In genomic region chr10:40191338-40191979, GRCm38 (mm10) we compare ENCODE assay signal across 7 mouse cellular contexts. TPM values are rescaled to one million over a fixed set of nuclear protein-coding genes. Genes with fewer than 3 reads are reported as not detected.
A peak's percentile ranks its signal among the peaks of the same experiment; 100 is the strongest.
DNase-seq lines count a peak whose midpoint lies in the region; ATAC-seq and TF ChIP-seq lines count a peak whose summit lies in the region.

No protein-coding gene starts in this region.

- no peak overlapping the region for H3K27ac ChIP-seq in lung, postnatal 0 days (ENCODE audit: low read length)
- H3K27ac ChIP-seq in embryonic facial prominence, embryonic 11.5 days (replicated peaks; ENCODE audit: low read depth, low read length) = no peak overlapping the region
- no peak overlapping the region for H3K27ac ChIP-seq in intestine, embryonic 15.5 days
- no peak overlapping the region for H3K27ac ChIP-seq in neural tube, embryonic 15.5 days (replicated peaks)
- no peak overlapping the region for H3K27ac ChIP-seq in midbrain, postnatal 0 days (ENCODE audit: low read depth, low read length)

- no peak for TF ChIP-seq POLR2A in lung, adult 2 months (IDR thresholded peaks at IDR 0.05; ENCODE audit: borderline replicate concordance, extremely low read depth, low read depth, low read length)

- 32% methylated on average over 22 of the region's 22 CpGs for WGBS in lung, postnatal 0 days
- WGBS in lung, adult 2 months = 29% methylated on average over 22 of the region's 22 CpGs
- 22% methylated on average over 22 of the region's 22 CpGs for WGBS in embryonic facial prominence, embryonic 11.5 days
- WGBS in intestine, embryonic 15.5 days = 24% methylated on average over 22 of the region's 22 CpGs
- WGBS in neural tube, embryonic 15.5 days = 55% methylated on average over 22 of the region's 22 CpGs
- 67% methylated on average over 22 of the region's 22 CpGs for WGBS in midbrain, postnatal 0 days

- TF ChIP-seq EP300 in lung, postnatal 0 days (IDR thresholded peaks at IDR 0.05) = no peak

- peak overlapping the region; percentile 0; the same call in 1 of the 2 replicates for H3K4me3 ChIP-seq in lung, postnatal 0 days (ENCODE audit: low read depth, low read length)
- no peak overlapping the region for H3K4me3 ChIP-seq in lung, adult 2 months (replicated peaks; ENCODE audit: extremely low read depth, low read depth, low read length)
- H3K4me3 ChIP-seq in embryonic facial prominence, embryonic 11.5 days (ENCODE audit: low read depth, low read length) = peak overlapping the region; percentile 26
- peak overlapping the region; percentile 4; the same call in 1 of the 2 replicates for H3K4me3 ChIP-seq in intestine, embryonic 15.5 days (replicated peaks)
- no peak overlapping the region for H3K4me3 ChIP-seq in neural tube, embryonic 15.5 days (replicated peaks)
- H3K4me3 ChIP-seq in midbrain, postnatal 0 days (ENCODE audit: low read depth, low read length) = no peak overlapping the region

- peak overlapping the region; percentile 42 for H3K4me2 ChIP-seq in lung, postnatal 0 days (replicated peaks; ENCODE audit: low read depth, low read length)
- peak overlapping the region; percentile 50 for H3K4me2 ChIP-seq in embryonic facial prominence, embryonic 11.5 days (ENCODE audit: low read depth, low read length)
- H3K4me2 ChIP-seq in intestine, embryonic 15.5 days (replicated peaks) = peak overlapping the region; percentile 55
- H3K4me2 ChIP-seq in neural tube, embryonic 15.5 days = peak overlapping the region; percentile 13
- H3K4me2 ChIP-seq in midbrain, postnatal 0 days (ENCODE audit: low read depth, low read length, poor library complexity, severe bottlenecking) = no peak overlapping the region

- H3K36me3 ChIP-seq in lung, postnatal 0 days (ENCODE audit: insufficient read depth, low read length) = no peaks in the 10 kb centered on the region
- H3K36me3 ChIP-seq in embryonic facial prominence, embryonic 11.5 days (replicated peaks; ENCODE audit: control insufficient read depth, insufficient read depth, low read depth, low read length) = no peaks in the 10 kb centered on the region
- no peaks in the 10 kb centered on the region for H3K36me3 ChIP-seq in intestine, embryonic 15.5 days
- H3K36me3 ChIP-seq in neural tube, embryonic 15.5 days = no peaks in the 10 kb centered on the region
- no peaks in the 10 kb centered on the region for H3K36me3 ChIP-seq in midbrain, postnatal 0 days (ENCODE audit: insufficient read depth, low read length)

- no peaks in the 10 kb centered on the region for H3K4me1 ChIP-seq in lung, postnatal 0 days (ENCODE audit: insufficient read depth, low read depth, low read length)
- H3K4me1 ChIP-seq in lung, adult 2 months (ENCODE audit: control insufficient read depth, insufficient read depth, low read length) = no peaks in the 10 kb centered on the region
- H3K4me1 ChIP-seq in embryonic facial prominence, embryonic 11.5 days (ENCODE audit: control insufficient read depth, insufficient read depth, low read length) = no peaks in the 10 kb centered on the region
- no peaks in the 10 kb centered on the region for H3K4me1 ChIP-seq in intestine, embryonic 15.5 days (replicated peaks)
- no peaks in the 10 kb centered on the region for H3K4me1 ChIP-seq in neural tube, embryonic 15.5 days
- H3K4me1 ChIP-seq in midbrain, postnatal 0 days (ENCODE audit: insufficient read depth, low read length) = no peaks in the 10 kb centered on the region

- no peak overlapping the region for H3K9ac ChIP-seq in lung, postnatal 0 days (replicated peaks; ENCODE audit: low read depth)
- peak overlapping the region; percentile 57 for H3K9ac ChIP-seq in embryonic facial prominence, embryonic 11.5 days (replicated peaks; ENCODE audit: low read length)
- peak overlapping the region; percentile 6; the same call in 1 of the 2 replicates for H3K9ac ChIP-seq in intestine, embryonic 15.5 days
- H3K9ac ChIP-seq in neural tube, embryonic 15.5 days (replicated peaks) = no peak overlapping the region
- no peak overlapping the region for H3K9ac ChIP-seq in midbrain, postnatal 0 days (replicated peaks; ENCODE audit: low read length, poor library complexity, severe bottlenecking)

- no peak for ATAC-seq in lung, postnatal 0 days
- ATAC-seq in embryonic facial prominence, embryonic 11.5 days (replicated peaks; ENCODE audit: insufficient number of reproducible peaks, low FRiP score, low TSS enrichment, low read depth) = no peak
- ATAC-seq in intestine, embryonic 15.5 days = no peak
- ATAC-seq in neural tube, embryonic 15.5 days (ENCODE audit: low FRiP score) = no peak
- no peak for ATAC-seq in midbrain, postnatal 0 days (ENCODE audit: low FRiP score)

- TF ChIP-seq CTCF in lung, postnatal 0 days (IDR thresholded peaks at IDR 0.05) = no peak
- no peak for TF ChIP-seq CTCF in lung, adult 2 months (IDR thresholded peaks at IDR 0.05; ENCODE audit: insufficient read depth, low read length)
- no peak for TF ChIP-seq CTCF in midbrain, postnatal 0 days (IDR thresholded peaks at IDR 0.05)

- H3K9me3 ChIP-seq in lung, postnatal 0 days (ENCODE audit: low read length) = no peaks in the 10 kb centered on the region
- no peaks in the 10 kb centered on the region for H3K9me3 ChIP-seq in embryonic facial prominence, embryonic 11.5 days (replicated peaks; ENCODE audit: control insufficient read depth, low read length)
- no peaks in the 10 kb centered on the region for H3K9me3 ChIP-seq in intestine, embryonic 15.5 days
- H3K9me3 ChIP-seq in neural tube, embryonic 15.5 days (replicated peaks) = no peaks in the 10 kb centered on the region
- no peaks in the 10 kb centered on the region for H3K9me3 ChIP-seq in midbrain, postnatal 0 days (ENCODE audit: low read length)

- H3K27me3 ChIP-seq in lung, postnatal 0 days (replicated peaks; ENCODE audit: insufficient read depth, low read length) = no peaks in the 10 kb centered on the region
- no peaks in the 10 kb centered on the region for H3K27me3 ChIP-seq in embryonic facial prominence, embryonic 11.5 days (ENCODE audit: control insufficient read depth, insufficient read depth, low read length)
- H3K27me3 ChIP-seq in intestine, embryonic 15.5 days (replicated peaks) = no peaks in the 10 kb centered on the region
- H3K27me3 ChIP-seq in neural tube, embryonic 15.5 days (replicated peaks) = no peaks in the 10 kb centered on the region
- H3K27me3 ChIP-seq in midbrain, postnatal 0 days (ENCODE audit: insufficient read depth, low read length) = no peaks in the 10 kb centered on the region

- no peak for DNase-seq in lung, postnatal 0 days (ENCODE audit: low spot score)
- no peak for DNase-seq in lung, adult 2 months
- DNase-seq in embryonic facial prominence, embryonic 11.5 days (ENCODE audit: low spot score) = peak; percentile 65
- DNase-seq in urinary bladder, postnatal 14 days (ENCODE audit: low spot score) = no peak
- no peak for DNase-seq in midbrain, postnatal 0 days (ENCODE audit: low spot score)

RNA-seq across cellular contexts. Expression of gene Slc16a10, which starts 49.4 kb away (rescaled TPM):
- polyA plus RNA-seq in lung, postnatal 0 days (2015; fragmentation: Nextera tagmentation; extraction: Ambion mirVana) = 7.3 and 8.7 TPM in 2 replicates
- polyA plus RNA-seq in lung, adult 2 months (2012; rRNA removed) = 11.3 and 20.7 TPM in 2 replicates
- polyA plus RNA-seq in embryonic facial prominence, embryonic 11.5 days (2014; fragmentation: Nextera tagmentation; extraction: Ambion mirVana) = 5.0 and 5.4 TPM in 2 replicates
- polyA plus RNA-seq in intestine, embryonic 15.5 days (2015; fragmentation: Nextera tagmentation; extraction: Ambion mirVana) = 36.1 and 37.4 TPM in 2 replicates
- 2.2 and 10.1 TPM in 2 replicates for polyA plus RNA-seq in neural tube, embryonic 15.5 days (2015; fragmentation: Nextera tagmentation; extraction: Ambion mirVana)
- total RNA-seq in midbrain, postnatal 0 days (2014; rRNA removed) = 2.1 and 2.2 TPM in 2 replicates
- 2.0 and 2.2 TPM in 2 replicates for polyA plus RNA-seq in midbrain, postnatal 0 days (2015; fragmentation: Nextera tagmentation; extraction: Ambion mirVana)

RNA-seq across cellular contexts. Expression of gene Rpf2, which starts 55.4 kb away (rescaled TPM):
- 19.0 and 20.4 TPM in 2 replicates for polyA plus RNA-seq in lung, postnatal 0 days (2015; fragmentation: Nextera tagmentation; extraction: Ambion mirVana)
- 1.5 and 2.2 TPM in 2 replicates for polyA plus RNA-seq in lung, adult 2 months (2012; rRNA removed)
- 90.8 and 92.6 TPM in 2 replicates for polyA plus RNA-seq in embryonic facial prominence, embryonic 11.5 days (2014; fragmentation: Nextera tagmentation; extraction: Ambion mirVana)
- 65.4 and 74.7 TPM in 2 replicates for polyA plus RNA-seq in intestine, embryonic 15.5 days (2015; fragmentation: Nextera tagmentation; extraction: Ambion mirVana)
- polyA plus RNA-seq in neural tube, embryonic 15.5 days (2015; fragmentation: Nextera tagmentation; extraction: Ambion mirVana) = 66.8 and 76.2 TPM in 2 replicates
- total RNA-seq in midbrain, postnatal 0 days (2014; rRNA removed) = 18.7 and 22.7 TPM in 2 replicates
- 52.3 and 52.4 TPM in 2 replicates for polyA plus RNA-seq in midbrain, postnatal 0 days (2015; fragmentation: Nextera tagmentation; extraction: Ambion mirVana)

Comparison
In these comparisons a context has a peak if more than half of its experiments do, and no peak if none do; other contexts are left out.
1. H3K4me3 ChIP-seq: peak in lung, postnatal 0 days (single experiment), embryonic facial prominence, embryonic 11.5 days (single experiment) and intestine, embryonic 15.5 days (single experiment); none in lung, adult 2 months (single experiment), neural tube, embryonic 15.5 days (single experiment) and midbrain, postnatal 0 days (single experiment).
2. H3K9ac ChIP-seq: peak in embryonic facial prominence, embryonic 11.5 days (single experiment) and intestine, embryonic 15.5 days (single experiment); none in lung, postnatal 0 days (single experiment), neural tube, embryonic 15.5 days (single experiment) and midbrain, postnatal 0 days (single experiment).